Mouse (Mus musculus) embryonic fibroblast, embryonic 13.5 days (primary cell): ENCODE measurements around the gene Cdkn2d.

Experiments
- CTCF ChIP-seq: IDR thresholded peaks from 2 replicates; pipeline ENCODE4 v1.5.1; 2011; ENCODE audit warnings: mild to moderate bottlenecking, control low read depth, low read length, moderate library complexity, borderline replicate concordance; ENCODE audit not compliant: insufficient read depth
- POLR2A ChIP-seq: IDR thresholded peaks from 2 replicates; pipeline ENCODE4 v1.6.1; 2011; ENCODE audit warnings: low read depth, mild to moderate bottlenecking, control low read depth, low read length, moderate library complexity

DNA sequence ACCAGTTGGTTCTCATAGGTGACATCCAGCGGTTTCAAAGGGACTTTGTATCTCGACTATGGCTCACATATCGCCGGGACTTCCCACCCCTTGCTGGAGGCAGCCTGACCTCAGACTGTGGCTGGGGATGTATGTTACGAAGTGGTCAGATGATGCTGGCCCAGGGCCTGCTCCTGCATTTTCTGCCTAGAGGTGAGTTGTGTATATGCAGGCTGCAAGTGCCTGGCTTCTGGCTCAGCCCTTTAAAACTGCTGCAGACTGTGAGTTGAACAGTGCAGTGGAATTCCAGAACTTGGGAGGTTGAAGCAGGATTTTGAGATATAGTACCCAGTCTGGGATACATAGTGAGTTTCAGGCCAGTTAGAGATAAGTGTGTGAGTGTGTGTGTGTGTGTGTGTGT is 24.3 kb downstream of the Cdkn2d start:
- no peak for TF ChIP-seq POLR2A
- no peak for TF ChIP-seq CTCF
